Mouse (Mus musculus): ENCODE measurements at regions not wholly inside any gene's neighbourhood (a gene's known extent, or its start where the extent isn't known, plus 50 kb on each side); places are given as distances from the start of the nearest gene placed in this dataset.
"Not testable (repeated sequence)": the region's sequence is repeated elsewhere in the genome, so short reads cannot be mapped to it uniquely, and the experiment has no call there.

GRCm38 (mm10) chr8:35143018-35143656 lies 622.5 kb upstream of the Gm19410 start:
- no peak overlapping the region for H3K4me3 ChIP-seq
- no peak overlapping the region for H3K27ac ChIP-seq
- intact Hi-C loops (cut with DNase I), result no loop called here
- DNase-seq, result no peak
- TF ChIP-seq CTCF (IDR thresholded peaks at IDR 0.05), result no peak

GRCm38 (mm10) chr8:35143684-35144083 lies 621.9 kb upstream of the Gm19410 start:
- Histone ChIP-seq H3K4me3 (no peak overlapping the region), H3K27ac (no peak overlapping the region)
- intact Hi-C loops (cut with DNase I), result no loop called here
- TF ChIP-seq CTCF (IDR thresholded peaks at IDR 0.05), result no peak
- no peak for DNase-seq

GRCm38 (mm10) chr8:35144401-35144800 lies 621.2 kb upstream of the Gm19410 start:
- intact Hi-C loops (cut with DNase I), result no loop called here
- no peak for TF ChIP-seq CTCF (IDR thresholded peaks at IDR 0.05)
- Histone ChIP-seq H3K27ac (no peak overlapping the region), H3K4me3 (no peak overlapping the region)
- DNase-seq, result no peak

GRCm38 (mm10) chr8:35147481-35147880 lies 618.1 kb upstream of the Gm19410 start:
- no peak overlapping the region for H3K27ac ChIP-seq
- no peak for TF ChIP-seq CTCF (IDR thresholded peaks at IDR 0.05)
- no peak for DNase-seq
- no peak overlapping the region for H3K4me3 ChIP-seq
- intact Hi-C loops (cut with DNase I), result no loop called here

GRCm38 (mm10) chr8:35147967-35148366 lies 617.6 kb upstream of the Gm19410 start:
- no peak overlapping the region for H3K4me3 ChIP-seq
- DNase-seq, result no peak
- intact Hi-C loops (cut with DNase I), result no loop called here
- no peak overlapping the region for H3K27ac ChIP-seq
- TF ChIP-seq CTCF (IDR thresholded peaks at IDR 0.05), result no peak

- intact Hi-C loops (cut with DNase I), result loop anchor here (10.0 kb wide), 1 partner anchor 312 kb away; no protein-coding TSS in a partner anchor
- DNase-seq, result no peak
- H3K27ac ChIP-seq, result no peak overlapping the region
- no peak for TF ChIP-seq CTCF (IDR thresholded peaks at IDR 0.05)
- H3K4me3 ChIP-seq, result no peak overlapping the region
These were observed 613.0 kb upstream of the Gm19410 start for GRCm38 (mm10) chr8:35152585-35152984.

- intact Hi-C loops (cut with DNase I), result loop anchor here (5.0 to 10.0 kb wide), 2 partner anchors 264 to 309 kb away; no protein-coding TSS in a partner anchor
- H3K4me3 ChIP-seq, result no peak overlapping the region
- H3K27ac ChIP-seq, result no peak overlapping the region
- no peak for TF ChIP-seq CTCF (IDR thresholded peaks at IDR 0.05)
- DNase-seq, result no peak
These were observed 609.3 kb upstream of the Gm19410 start for GRCm38 (mm10) chr8:35156272-35156671.

GRCm38 (mm10) chr8:35157711-35158110 lies 607.9 kb upstream of the Gm19410 start:
- DNase-seq, result no peak
- no peak for TF ChIP-seq CTCF (IDR thresholded peaks at IDR 0.05)
- Histone ChIP-seq H3K4me3 (no peak overlapping the region), H3K27ac (no peak overlapping the region)
- intact Hi-C loops (cut with DNase I), result loop anchor here (2.0 to 10.0 kb wide), 3 partner anchors 265 to 307 kb away; no protein-coding TSS in a partner anchor

GRCm38 (mm10) chr8:35159329-35159728 lies 606.3 kb upstream of the Gm19410 start:
- Histone ChIP-seq H3K27ac (no peak overlapping the region), H3K4me3 (no peak overlapping the region)
- peak; percentile 91 for TF ChIP-seq CTCF (IDR thresholded peaks at IDR 0.05)
- intact Hi-C loops (cut with DNase I), result loop anchor here (2.0 to 10.0 kb wide), 3 partner anchors 267 to 305 kb away; no protein-coding TSS in a partner anchor
- peak; percentile 59 for DNase-seq

- H3K4me3 ChIP-seq, result no peak overlapping the region
- no peak overlapping the region for H3K27ac ChIP-seq
- no peak for DNase-seq
- TF ChIP-seq CTCF (IDR thresholded peaks at IDR 0.05), result no peak
- intact Hi-C loops (cut with DNase I), result loop anchor here (5.0 kb wide), 1 partner anchor 978 kb away; no protein-coding TSS in a partner anchor
These were observed 605.4 kb upstream of the Gm19410 start for GRCm38 (mm10) chr8:35160230-35160629.

- H3K27ac ChIP-seq, H3K4me3 ChIP-seq, DNase-seq: not testable (repeated sequence)
- intact Hi-C loops (cut with DNase I), result loop anchor here (5.0 kb wide), 1 partner anchor 980 kb away; no protein-coding TSS in a partner anchor
These were observed 603.4 kb upstream of the Gm19410 start for GRCm38 (mm10) chr8:35162166-35162565.

GRCm38 (mm10) chr8:35166611-35167010 lies 599.0 kb upstream of the Gm19410 start:
- intact Hi-C loops (cut with DNase I), result no loop called here
- Histone ChIP-seq H3K27ac (no peak overlapping the region), H3K4me3 (no peak overlapping the region)
- DNase-seq, result no peak
- no peak for TF ChIP-seq CTCF (IDR thresholded peaks at IDR 0.05)

- no peak for TF ChIP-seq CTCF (IDR thresholded peaks at IDR 0.05)
- intact Hi-C loops (cut with DNase I), result no loop called here
- Histone ChIP-seq H3K27ac (no peak overlapping the region), H3K4me3 (no peak overlapping the region)
- DNase-seq, result no peak
These were observed 593.9 kb upstream of the Gm19410 start for GRCm38 (mm10) chr8:35171536-35172310.
